Mouse (Mus musculus): ENCODE measurements around the gene Acsl5.
A peak's percentile ranks its signal among the peaks of the same experiment; 100 is the strongest.

Acsl5 gene

DNA sequence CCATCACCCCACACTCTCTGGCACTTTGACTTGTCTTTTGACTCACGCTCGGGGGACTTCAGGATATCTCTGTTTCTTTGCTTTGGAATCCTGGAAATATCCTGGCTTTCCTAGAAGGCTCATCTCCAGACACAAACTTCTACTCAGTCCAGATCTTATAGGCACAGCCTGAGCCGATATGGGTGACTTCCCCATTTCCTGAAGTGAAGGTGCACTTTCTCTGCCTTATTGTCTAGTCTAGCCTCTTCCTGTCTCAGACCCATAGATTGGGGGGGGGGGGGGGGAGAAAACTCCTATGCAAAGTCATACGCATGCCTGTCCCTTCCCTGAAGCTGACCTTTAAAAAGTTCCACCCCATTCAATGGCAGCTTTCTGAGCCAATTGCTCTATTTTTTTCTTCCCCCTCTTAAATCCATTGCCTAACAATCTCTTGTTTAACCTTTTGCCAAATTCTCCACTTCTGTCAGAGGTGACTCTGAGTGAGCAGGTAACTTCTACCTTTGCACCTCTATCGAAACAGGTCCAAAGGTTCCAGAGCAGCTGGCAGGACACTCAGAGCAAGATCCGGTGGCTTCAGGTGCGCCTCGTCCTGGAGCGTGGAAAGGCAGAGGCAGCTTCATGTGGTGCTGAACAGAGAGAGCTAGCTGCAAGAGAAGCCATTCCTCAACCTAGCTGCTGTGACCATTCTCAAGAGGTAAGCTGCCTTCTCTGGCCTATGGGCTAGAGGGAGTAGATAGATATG is at the start of gene Acsl5:
TSS of gene Acsl5 (plus strand) at position 556 of the 742 bp plus-strand sequence.
- no peak for ATAC-seq (ENCODE audit: low TSS enrichment)

DNA sequence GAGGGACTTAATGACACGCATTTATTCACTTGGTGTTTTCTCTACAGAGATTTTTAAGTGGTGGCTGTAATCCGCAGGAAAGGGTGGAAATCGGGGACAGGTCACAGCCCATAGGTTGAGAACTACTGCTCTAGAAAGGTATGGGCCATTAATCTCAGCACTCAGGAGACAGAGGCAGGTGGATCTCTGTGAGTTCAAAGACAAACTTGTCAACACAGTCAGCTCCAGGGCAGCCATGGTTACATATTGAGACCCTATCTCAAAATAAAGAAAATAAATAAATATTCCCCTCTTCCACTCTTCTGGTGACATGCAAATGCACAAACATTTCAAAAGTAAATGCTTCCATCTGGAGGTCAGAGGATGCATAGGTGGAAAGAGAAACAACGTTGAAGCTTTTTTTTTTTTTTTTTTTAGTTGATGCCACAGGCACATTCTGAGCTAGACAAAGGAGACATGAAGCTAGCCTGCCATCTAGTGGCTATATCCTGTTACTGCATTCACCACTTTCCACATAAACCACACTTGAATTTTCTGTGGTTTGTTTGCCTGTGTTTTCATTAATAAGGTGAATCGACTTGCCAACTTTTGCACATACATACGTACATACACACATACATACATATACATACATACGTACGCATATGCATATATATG is 45.1 kb upstream of the Acsl5 start:
- ATAC-seq (ENCODE audit: low TSS enrichment) = 0 out of 2 replicates have a peak, but pooled peaks have one; percentile 32

DNA sequence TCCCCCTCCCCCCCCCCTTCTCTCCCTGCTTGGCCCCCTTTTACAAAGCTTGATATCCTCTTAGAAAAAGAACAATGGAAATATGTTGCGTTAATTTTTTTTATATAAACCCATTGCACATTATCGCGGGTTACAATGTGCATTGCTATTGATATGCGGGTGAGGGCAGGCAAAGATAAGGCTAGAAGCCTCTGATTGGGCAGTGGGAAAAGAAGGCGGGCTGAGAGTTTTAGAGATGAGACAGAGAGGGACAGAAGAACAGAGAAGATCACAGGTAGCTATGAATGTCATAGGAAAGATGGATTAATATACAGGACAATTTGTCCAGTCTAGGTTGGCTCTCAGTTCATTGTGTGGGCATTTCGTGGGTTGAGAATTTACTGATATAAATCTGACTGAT is 44.5 kb upstream of the Acsl5 start:
- no peak for ATAC-seq (ENCODE audit: low TSS enrichment)

DNA sequence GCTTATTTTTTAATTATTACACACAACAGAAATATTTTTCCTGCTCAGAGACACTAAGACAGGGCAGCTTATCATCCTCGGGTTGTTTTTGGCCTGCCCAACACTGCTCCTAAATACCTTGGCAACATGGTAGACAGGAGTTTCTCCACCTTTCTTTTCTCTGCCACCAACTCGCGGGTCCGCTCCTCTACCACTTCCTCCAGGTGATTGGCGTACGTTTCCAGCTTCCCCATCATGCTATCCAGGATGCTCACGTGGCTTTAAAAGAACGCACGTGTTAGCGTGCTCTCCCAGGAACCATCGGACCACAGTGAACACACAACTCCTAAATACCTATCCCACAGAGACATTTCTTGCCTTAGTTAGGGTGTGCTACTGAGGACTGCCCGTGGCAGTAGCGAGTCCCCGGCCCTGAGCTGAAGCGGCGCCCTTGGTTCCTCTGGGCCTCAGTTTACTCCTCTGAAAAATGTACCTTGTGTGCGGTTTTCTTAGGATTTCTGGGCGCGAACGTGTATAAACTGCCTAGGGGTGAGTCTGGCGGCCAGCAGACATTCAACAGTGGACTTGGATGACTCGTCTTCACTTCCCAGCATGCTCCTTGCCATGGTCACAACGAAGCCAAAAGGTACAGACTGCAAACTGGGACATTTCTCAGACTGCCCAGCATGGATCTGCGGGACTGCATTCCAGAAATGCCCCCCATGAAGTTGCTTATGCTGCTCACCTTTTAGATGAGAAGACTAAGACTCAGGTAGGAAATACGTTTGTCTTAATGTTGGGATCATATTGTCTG is 43.8 kb upstream of the Acsl5 start:
- no peak for ATAC-seq (ENCODE audit: low TSS enrichment)

DNA sequence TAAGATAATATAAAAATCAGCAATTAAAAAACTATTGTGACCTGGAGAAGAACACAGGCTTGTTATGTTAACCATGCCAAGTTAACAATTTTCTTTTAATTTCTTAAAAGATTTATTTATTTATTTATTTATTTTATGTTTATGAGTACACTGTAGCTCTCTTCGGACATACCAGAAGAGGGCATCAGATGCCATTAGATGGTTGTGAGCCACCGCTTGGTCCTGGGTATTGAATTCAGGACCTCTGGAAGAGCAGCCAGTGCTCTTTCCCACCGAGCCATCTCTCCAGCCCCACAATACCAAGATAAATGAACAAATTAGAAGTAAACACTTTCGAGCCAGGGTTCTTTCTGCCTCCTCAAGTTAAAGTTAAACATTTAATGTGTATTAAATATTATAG is 43.1 kb upstream of the Acsl5 start:
- ATAC-seq (ENCODE audit: low TSS enrichment) = no peak

DNA sequence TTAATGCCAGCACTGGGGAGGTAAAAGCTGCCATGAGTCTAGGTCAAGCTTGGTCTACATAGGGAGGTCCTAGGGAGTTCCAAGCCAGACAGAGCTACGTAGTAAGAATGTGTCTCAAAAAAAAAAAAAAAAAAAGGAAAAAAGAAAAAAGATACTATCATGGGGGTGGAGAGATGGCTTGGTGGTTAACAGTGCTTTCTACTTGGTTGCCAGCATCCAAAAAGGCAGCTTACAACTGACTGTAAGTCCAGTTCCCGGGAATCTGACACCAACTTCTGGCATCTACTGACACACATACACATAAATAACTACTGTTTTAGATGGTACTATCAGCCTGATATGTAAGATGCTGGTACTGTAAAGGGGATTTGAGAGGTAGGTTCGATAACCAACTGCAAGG is 42.7 kb upstream of the Acsl5 start:
- no peak for ATAC-seq (ENCODE audit: low TSS enrichment)

DNA sequence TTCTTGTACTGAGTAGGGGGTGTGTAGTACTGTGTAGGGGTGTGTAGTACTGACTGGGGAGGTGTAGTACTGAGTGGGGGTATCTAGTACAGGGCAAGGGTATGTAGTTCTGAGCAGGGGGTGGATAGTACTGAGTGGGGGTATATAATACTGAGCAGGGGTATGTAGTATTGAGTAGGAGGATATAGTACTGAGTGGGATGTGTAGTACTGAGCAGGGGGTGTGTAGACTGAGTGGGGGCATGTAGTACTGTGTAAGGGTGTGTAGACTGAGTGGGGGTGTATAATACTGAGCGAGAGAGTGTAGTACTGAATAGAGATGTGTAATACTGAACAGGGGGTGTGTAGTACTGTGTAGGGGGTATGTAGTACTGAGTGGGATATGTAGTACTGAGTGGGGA is 40.0 kb upstream of the Acsl5 start:
- no peak for ATAC-seq (ENCODE audit: low TSS enrichment)

DNA sequence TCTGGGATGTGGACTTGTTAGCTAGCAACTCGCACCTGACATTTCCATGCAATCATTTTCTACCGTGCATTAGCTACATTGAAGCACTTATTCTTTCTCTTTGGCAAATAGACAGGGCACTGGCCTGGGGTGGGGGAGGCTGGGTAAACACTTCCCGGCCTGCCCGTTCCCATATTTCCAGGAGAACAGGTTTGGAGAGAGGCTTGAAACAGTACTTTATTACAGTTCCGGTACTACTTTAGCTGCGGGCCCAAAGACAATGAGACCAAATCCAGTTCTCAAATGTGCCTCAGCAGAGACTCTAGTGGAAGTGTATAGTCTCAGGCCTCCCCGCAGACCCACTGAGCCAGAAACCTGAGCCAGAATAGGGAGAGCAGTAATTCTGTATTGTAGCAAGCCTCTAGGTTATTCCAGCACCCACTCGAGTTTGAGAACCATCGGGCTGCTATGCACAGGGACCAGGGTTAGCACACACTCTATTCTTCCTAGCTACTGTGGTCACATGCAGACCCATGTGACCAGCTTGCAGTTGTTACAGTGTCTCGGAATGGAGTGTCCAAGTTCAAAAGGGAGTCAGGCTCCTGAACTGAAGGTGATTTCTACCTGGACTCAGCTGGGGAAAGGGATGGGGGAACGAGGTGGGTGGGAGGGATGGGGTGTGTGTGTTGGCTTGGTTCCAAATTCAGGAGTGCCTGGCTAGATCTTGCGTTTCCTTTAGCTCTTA is 38.0 kb upstream of the Acsl5 start:
- peak; percentile 10 for ATAC-seq (ENCODE audit: low TSS enrichment)

DNA sequence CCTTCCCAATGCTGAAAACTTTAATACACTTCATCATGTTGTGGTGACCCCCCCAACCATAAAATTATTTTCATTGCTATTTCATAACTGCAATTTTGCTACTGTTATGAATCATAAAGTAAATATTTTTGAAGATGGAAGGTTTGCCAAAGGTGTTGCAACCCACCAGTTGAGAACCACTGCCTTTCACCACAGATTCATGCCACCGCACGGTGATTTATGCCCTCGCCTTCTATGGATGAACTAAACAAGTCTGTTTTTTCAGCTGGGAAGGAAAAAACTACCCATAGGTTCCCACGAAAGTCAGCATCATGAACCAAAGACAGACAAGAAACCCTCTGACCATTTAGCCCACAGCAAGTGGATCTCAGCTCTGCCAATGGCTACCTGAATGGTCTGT is 34.9 kb upstream of the Acsl5 start:
- ATAC-seq (ENCODE audit: low TSS enrichment) = no peak

DNA sequence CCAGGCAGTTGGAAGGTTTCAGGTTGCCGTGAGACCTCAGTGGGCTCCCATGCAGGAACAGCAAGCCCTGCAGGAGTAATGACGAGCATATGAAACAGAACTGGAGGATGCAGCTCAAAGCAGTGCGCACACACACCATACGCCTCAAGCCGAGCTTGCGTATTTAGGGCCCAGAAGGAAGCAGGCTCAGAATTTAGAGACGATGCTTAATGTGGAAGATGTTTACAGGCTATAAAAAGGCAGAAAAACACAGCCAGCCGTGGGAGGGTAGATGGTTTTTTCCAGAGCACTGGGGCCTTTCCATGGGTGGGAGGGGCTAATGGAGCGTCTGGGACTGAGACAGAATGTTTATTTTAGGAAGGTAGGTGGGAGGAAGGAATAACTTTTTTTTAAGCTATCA is 34.4 kb upstream of the Acsl5 start:
- peak; percentile 64 for ATAC-seq (ENCODE audit: low TSS enrichment)

DNA sequence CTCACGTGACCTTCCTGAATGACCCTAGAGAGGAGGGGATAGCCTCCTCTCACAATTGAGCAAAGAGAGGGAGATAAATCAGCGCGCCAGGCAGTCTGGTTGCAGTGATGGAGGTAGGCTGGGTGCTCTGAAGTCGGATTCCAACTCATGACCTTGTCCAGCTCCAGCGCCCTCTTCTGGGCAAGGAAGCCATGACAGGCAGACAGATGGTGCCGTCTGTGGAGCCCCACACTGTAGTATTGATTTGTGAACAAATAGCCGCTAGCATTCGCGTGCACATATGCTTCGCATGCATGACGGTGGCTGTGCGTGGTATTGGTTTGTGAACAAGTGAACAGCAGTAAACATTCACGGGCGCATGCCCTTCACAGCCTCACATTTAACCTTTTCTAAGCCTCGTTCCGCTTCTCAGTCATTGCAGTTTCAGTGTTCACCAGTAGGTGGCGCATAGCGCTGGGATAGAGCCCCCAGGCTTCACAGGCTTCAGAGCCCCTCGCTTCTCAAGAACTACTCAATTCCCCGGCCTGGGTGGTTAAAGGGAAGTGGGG is 33.5 kb upstream of the Acsl5 start:
- ATAC-seq (ENCODE audit: low TSS enrichment) = peak; percentile 31

DNA sequence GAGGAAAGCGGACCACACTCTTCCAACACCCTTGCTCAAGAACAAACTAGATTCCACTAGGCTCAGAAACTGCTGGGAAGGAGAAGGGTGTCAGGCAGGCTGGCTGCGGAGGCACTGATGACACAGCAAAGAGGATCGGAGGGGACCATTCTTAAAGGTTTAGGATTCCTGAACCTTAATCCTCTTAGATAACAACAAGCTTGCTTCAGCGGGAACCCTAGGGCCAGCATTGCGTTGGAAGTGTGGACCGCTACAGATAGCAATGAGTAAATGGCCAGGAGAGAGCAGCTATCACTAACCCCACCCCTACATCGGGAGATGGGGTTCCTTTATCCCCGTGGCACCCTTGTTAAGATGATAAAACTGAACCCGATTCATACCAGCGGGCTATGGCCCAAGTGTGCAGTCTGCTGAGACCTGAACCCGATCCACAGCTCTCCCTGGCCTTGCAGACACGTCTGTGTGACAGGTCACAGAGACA is 33.0 kb upstream of the Acsl5 start:
- no peak; the same call in 1 of the 2 replicates for ATAC-seq (ENCODE audit: low TSS enrichment)

DNA sequence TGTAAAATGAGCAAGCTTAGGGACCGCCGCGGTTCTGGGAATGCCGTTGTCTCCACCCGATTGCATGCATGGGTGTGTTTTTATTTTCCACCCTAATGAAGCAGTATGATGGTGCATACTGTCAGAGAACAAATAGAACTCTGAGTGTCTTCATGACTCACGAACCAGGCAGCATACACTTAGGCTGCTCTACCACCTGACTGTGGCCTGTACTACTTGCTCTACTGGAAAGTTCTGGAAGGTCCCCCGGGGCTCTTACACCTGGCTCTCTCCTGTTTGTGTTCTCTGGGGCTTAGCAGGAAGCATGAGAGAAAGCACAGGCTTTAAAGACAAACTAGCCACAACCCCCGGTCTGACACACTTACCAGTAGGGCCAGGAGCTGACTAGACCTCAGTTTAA is 32.4 kb upstream of the Acsl5 start:
- ATAC-seq (ENCODE audit: low TSS enrichment) = no peak

DNA sequence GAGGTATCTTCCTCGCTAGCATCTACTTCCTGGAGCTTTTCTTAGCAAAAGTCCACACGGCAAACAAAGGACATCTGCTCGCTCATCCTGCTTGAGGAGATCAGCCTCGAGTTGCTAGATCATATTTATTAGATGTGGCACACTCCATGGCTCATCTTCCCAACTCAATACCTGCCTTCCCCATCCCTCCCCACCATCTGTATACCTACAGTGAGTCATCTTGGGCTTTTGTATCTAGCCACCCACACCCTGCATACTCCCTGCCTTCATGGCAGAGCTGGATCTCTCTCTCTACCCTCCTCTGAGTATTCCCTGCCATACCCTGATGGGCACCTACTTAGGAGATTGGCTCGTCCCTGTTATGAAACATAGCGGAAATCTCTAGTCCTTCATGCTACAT is 30.5 kb upstream of the Acsl5 start:
- peak; percentile 62 for ATAC-seq (ENCODE audit: low TSS enrichment)

DNA sequence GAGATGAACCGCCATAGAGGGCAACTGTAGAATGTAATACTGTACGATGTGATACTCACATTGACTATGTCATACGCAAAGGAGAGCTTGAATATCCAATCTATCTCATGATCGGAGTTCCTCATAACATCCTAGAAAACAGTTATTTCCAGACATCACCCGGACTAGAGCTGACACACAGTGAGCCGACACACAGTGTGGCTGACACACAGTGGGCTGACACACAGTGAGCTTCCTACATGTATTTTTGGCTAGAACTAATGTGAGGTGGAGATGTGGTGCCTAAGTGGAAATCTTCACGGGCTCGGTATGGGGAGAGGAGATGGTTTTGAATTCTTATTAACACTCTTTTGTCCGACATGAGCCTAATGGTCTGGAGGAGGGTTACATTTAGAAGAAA is 29.5 kb upstream of the Acsl5 start:
- no peak for ATAC-seq (ENCODE audit: low TSS enrichment)

DNA sequence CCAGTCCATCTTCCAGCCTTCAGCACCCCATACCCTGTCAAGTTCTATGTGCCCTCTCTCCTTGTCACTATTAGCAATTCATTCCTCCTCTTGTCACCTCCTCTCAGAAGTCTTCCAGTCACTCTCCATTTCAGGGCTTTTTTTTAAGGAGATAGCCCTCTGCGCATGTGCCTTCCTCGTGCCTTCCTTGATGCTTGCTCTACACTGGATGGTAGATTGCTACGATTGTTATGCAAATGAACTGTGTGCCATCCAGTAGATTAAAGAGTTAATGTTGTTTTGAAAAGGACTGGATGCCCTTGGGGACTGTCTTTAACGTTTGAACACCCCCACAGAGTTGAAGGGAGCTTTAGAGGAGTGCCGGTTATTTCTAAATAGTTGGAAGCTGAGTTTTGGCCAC is 25.1 kb upstream of the Acsl5 start:
- no peak for ATAC-seq (ENCODE audit: low TSS enrichment)

DNA sequence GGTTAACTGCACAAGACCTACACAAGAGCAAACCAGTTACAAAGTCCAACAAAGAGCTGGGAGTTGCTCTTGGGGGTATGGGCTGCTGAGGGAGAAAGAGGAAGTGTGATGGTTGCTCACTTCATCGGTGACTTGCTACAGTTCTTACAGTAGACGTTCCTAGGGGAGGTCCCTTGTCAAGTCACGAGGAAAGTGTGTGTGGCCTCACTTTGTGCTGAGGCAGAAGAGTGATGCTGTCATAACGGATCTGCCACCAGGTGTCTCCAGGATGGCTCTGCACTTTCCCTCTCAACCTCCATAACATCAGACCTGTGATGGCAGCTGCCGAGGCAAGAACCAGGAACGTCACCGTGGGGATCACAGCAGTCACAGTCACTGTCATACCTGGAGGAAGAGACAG is 24.6 kb upstream of the Acsl5 start:
- no peak for ATAC-seq (ENCODE audit: low TSS enrichment)

DNA sequence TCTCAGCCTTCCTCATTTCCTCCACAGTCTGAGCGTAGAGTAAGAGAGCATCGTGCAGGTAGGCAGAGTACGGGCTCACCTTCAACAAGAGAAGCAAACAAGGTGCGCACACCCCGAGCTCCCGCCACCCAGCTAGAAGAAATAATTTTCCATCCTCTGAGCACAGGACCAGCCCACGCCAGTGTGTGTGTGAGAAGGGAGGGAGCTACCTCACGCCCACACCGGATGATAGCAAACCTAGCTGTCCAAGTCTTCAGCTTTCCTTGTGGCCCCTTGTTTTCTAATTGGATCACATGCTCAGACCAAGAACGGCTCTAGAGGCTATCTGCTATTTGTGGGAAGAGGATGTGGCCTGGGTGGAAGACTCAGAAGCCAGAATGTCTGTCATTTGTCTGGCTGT is 20.7 kb upstream of the Acsl5 start:
- peak; percentile 74 for ATAC-seq (ENCODE audit: low TSS enrichment)

DNA sequence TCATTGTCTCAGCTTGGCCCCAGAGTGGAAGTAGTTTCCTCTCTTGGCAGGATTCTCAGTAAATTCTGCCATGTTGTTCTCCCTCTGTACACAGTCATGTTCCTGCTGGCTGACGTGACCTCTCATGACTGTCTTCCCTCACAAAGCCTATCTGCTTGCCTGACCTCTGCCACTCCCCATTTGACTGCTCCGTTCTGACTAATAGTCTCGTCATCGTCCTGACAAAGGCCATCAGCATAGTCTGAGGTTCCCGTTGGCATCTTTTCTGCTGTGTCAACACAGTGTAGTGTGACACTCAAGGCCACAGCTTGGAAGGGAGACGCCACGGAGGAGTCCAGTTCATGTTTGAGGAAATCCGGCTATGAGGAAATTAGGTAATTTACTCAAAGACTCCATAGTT is 19.6 kb upstream of the Acsl5 start:
- no peak for ATAC-seq (ENCODE audit: low TSS enrichment)

DNA sequence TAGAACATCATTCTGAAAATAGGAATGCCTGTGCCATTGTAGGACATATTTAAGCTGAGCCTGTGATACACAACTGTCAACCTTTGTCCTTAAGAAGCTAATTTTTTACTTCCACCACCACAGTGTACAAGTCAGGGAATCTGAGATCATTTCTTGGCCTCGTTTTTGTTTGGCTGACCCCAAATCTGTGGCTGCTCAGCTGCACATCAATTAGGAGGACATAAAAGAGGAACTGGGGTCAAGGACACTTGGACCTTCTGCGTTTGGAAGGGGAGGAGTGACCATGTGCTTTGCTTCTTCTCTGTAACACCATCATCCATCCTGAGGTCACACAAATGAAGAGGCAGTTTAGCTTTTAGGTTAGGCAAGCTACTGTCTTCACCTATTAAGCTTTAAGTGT is 15.7 kb upstream of the Acsl5 start:
- ATAC-seq (ENCODE audit: low TSS enrichment) = no peak; the same call in 1 of the 2 replicates

DNA sequence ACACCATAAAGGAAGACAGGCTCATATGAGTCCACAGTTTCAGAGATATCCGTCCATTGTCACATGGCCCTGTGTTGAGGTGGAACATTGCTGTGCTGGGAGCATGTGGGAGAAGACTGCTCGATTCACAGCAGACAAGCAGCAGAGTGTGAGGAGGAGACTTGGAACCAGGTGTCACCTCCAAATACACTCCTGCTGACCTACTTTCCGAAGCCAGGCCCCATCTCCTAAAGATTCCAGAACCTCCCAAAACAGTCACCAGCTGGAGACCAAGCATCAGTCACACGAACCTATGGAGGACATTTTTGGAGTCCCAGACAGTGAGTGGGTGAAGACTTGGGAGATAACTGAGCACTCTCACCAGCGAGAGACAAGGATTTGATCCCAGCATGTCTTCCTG is 15.2 kb upstream of the Acsl5 start:
- ATAC-seq (ENCODE audit: low TSS enrichment) = peak; percentile 90

Data from frontal cortex, adult (tissue).